Mouse (Mus musculus) mouse trophoblast stem cell (cell line): ENCODE results near the gene Mrpl51.

Source experiments
- in situ Hi-C, 2 experiments: fragments of 300-500 bp; cut with MseI, MboI; formaldehyde crosslinking; loops; 2 replicates in 1 of 2; 3 replicates in 1 of 2; pipeline ENCODE4 v1.15.1; 2025

The Mrpl51 gene

DNA sequence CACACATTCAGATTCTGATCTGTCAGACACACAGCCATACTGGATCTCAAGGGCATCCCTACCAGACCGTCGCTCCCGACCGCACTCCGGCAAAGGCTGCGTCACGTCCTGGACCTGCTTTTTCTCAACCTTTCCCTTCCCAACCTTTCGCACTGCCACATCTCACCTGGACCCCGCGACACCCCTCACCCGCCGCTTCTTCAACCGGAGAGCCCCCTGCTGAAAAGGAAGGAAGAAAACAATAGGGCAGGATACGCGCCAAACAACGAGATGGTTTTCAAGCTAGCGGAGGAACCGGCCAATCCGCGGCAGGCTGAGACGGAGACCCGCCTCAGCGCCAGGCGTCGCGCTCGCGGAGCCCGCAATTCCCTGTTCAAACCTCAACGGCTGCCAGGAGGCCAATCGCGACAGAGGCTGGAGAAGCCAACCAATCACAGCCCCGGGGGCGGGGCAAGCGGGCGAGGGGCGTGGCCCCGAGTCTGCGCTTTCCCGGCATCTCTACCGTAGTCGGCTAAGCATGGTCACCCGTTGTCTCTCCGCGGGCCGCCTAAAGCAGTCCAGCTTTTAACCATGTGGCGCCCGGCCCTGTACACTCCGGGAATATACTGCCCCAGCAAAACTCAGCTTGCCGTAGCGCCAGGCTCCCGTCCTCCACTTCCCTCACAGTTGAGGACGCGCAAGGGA lies at the start of gene Mrpl51, which contains the start of gene Ncapd2:
Gene Mrpl51, plus strand, starts transcription at position 470 of the 684 bp plus-strand sequence.
Gene Ncapd2, minus strand, starts transcription at position 370 of the 684 bp plus-strand sequence.
- in situ Hi-C loops, result no loop called here

DNA sequence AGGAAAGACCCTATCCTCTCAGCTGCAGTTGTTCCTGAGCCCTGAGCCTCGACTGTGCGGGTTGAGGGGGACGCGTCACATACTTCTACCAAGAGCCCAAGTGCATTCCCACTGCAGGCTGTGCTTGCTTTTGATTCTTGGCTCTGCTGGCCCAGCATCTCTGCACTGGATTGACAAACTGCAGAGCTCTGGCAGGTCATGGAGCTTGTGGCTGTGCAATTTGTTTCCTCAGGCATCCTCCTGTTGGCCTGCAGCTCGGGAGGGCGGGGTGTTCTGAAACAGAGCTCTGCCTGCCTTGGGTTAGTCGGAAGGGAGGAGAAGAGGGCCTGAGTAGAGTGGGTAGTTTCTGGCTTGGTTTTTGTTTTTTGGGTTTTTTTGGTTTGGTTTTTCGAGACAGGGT lies 49.2 kb upstream of the Mrpl51 start:
- in situ Hi-C loops, result no loop called here

DNA sequence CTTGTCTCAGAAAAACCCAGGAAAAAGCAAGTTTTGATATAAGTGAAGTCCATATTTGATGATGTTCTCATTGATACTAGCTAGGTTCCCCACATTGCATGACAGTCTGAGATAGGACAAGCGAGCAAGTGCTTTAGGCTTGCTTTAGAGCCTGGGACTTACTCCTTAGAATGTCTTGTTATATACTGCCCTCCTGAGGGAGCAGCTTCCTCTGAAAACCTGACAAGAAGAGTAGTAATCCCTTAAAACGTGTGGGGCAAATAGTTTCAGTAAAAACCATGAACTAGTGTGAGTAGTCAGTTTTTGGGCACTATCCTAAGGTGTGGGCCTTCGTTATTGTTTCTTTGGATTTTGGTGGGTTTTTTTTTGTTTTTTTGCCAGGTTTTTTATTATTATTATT lies 48.5 kb upstream of the Mrpl51 start:
- in situ Hi-C loops, result no loop called here

- in situ Hi-C loops, result no loop called here
These were observed 47.7 kb upstream of the Mrpl51 start for GRCm38 (mm10) chr6:125143904-125144303.

DNA sequence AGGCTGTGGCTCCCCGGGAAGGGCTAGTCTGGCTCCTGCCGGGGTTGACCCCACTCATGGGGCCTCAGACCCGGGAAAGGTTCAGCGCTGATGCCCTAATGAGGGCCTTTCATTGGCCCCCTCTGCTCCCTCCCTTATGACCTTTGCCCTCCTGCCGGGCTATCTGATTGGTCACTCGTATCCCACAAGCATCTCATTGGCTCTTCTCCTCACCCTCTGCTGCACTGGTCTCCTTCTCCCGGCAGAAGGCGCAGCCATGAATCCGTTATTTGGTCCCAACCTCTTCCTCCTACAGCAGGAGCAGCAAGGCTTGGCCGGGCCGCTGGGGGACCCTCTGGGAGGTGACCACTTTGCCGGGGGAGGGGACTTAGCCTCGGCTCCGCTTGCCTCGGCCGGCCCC lies 46.6 kb upstream of the Mrpl51 start, which contains the start of gene Iffo1:
Gene Iffo1, plus strand, starts transcription at position 241 of the 400 bp plus-strand sequence.
- in situ Hi-C loops, result no loop called here

DNA sequence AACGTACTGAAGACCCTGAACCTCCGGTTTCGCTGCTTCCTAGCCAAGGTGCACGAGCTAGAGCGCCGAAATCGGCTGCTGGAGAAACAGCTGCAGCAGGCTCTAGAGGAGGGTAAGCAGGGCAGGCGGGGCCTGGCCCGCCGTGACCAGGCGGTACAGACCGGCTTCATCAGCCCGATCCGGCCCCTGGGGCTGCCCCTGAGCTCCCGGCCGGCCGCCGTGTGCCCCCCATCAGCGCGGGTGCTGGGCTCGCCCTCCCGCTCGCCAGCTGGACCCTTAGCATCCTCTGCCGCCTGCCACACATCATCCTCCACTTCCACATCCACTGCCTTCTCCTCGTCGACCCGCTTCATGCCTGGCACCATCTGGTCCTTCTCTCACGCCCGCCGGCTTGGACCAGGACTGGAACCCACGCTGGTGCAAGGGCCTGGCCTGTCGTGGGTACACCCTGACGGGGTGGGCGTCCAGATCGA lies 46.1 kb upstream of the Mrpl51 start:
- in situ Hi-C loops, result no loop called here

DNA sequence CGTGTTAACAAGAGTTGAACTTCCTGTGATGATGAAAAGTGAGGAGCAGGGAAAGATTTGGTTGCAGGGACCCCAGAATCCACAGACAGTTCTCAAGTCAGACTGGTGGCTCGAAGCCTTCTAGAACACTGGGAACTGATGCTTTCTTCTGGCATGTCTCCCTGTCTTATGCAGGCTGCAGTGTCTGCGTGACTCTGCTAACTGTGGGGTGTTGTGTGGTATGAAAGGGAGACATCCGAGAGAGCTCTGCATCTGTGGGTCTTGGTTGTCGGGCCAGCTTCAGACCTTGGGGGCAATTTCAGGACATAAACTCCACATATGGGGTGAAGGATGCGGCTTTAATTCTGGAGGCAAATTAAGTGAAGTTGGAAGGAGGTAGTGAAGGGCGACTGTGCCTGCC lies 45.5 kb upstream of the Mrpl51 start:
- in situ Hi-C loops, result no loop called here

GRCm38 (mm10) chr6:125146797-125147196 lies 44.8 kb upstream of the Mrpl51 start:
- in situ Hi-C loops, result no loop called here

- in situ Hi-C loops, result no loop called here
These were observed 44.3 kb upstream of the Mrpl51 start for GRCm38 (mm10) chr6:125147329-125147728.

DNA sequence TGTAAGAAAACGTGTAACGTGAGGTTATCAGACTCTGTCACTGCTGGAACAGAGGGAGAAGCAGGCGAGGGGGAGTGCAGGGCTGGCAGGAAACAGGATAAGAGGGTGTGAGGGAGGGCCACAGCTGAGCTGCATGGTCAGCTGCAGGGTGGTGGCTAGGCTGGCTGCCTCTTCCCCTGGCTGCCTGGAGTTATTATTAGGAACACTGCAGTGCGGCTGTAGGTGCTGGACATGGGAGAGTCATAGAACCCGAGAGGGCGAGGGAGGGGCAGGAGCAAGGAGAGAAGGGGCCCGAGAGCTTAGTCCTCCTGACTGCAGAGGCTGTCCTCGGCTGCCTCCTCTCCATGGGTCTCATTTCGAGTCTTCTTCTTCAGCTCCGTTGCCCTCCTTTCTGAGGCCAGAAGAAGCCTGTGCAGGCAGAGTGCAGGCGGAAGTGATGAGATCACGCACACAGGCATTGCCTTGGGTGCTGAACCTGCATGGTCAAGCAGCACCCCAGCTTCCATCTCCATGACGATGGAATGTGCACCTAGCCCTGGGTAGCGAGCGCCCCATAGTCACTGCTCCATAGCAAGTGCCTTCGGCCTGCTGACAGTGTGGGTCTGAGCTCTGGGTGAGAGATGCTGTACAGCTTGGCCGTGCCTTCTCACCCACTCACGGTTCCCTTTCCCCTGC lies 43.2 kb upstream of the Mrpl51 start:
- in situ Hi-C loops, result no loop called here

- in situ Hi-C loops, result no loop called here
These were observed 42.6 kb upstream of the Mrpl51 start for GRCm38 (mm10) chr6:125148926-125149568.

GRCm38 (mm10) chr6:125149569-125149950 lies 42.0 kb upstream of the Mrpl51 start:
- in situ Hi-C loops, result no loop called here

- in situ Hi-C loops, result no loop called here
These were observed 39.2 kb upstream of the Mrpl51 start for GRCm38 (mm10) chr6:125152212-125153017.

DNA sequence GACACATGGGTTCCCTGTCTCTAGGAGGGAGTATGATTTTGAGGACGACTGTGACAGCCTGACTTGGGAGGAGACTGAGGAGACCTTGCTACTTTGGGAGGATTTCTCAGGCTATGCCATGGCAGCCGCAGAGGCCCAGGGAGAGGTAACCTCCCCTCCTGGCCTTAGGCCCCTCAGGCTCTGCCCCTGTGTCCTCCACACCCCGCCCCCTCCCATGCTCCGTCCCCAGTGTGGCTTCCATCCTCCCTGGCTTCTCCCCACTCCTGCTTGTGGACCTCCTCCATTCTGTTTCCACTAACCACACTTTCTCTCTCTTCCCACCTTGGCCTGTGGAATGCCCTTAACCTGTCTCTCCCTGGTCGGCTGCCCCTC lies 38.6 kb upstream of the Mrpl51 start:
- in situ Hi-C loops, result no loop called here

DNA sequence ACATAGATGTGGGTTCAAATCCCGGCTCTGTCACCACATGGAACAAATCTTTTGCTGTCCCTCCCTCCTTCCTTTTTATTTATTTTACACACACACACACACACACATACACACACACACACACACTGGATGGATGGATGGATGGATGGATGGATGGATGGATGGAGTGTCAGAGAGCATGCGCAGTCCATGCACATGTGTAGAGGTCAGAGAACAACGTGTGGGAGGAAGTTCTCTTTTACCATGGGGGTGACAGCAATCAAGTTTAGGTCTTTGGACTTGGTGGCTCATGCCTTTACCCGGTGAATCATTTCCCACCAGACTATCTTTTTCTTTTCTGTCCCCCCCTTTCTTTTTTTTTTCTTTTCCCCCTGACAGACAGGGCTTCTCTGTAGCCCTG lies 37.9 kb upstream of the Mrpl51 start:
- in situ Hi-C loops, result no loop called here

GRCm38 (mm10) chr6:125154550-125154949 lies 37.1 kb upstream of the Mrpl51 start:
- in situ Hi-C loops, result no loop called here

DNA sequence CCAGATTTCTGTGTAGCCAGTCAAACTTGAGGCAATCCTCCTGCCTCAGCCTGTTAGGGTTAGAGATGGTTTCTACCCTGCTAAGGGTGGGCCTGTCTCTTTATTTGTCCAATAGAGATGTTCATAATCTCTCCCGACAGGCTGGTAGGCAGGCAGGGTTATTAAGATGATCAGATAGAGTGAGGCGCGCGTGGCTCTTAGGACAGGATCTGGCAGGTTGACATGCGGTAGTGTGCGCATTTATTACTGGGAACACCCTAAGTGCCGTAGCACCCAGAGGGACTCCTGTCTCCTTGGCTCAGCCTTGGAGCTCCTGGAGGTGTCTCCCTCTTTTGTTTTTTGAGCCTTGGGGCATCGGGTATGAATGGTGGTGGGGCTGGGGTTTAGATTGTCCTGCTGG lies 36.3 kb upstream of the Mrpl51 start:
- in situ Hi-C loops, result no loop called here

DNA sequence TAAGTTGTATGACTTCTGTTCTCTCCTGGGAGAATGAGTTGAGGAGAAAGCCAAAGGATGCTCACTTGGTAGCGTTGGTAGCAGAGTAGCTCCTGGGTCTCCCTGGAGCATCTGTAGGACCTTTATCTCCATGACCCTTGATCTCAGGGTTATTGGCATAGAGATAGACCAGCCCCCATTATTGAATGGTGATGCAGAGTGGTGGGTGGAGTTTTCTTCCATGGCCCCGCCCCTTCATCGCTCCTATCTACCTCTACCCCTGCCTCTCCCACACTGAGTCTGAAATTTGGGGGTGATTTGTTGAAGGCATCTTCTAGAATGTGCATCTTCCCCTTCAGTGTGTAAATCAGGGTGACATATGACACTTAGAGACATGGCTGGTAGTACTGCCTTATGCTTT lies 35.1 kb upstream of the Mrpl51 start:
- in situ Hi-C loops, result no loop called here

GRCm38 (mm10) chr6:125156903-125157614 lies 34.5 kb upstream of the Mrpl51 start:
- in situ Hi-C loops, result no loop called here

DNA sequence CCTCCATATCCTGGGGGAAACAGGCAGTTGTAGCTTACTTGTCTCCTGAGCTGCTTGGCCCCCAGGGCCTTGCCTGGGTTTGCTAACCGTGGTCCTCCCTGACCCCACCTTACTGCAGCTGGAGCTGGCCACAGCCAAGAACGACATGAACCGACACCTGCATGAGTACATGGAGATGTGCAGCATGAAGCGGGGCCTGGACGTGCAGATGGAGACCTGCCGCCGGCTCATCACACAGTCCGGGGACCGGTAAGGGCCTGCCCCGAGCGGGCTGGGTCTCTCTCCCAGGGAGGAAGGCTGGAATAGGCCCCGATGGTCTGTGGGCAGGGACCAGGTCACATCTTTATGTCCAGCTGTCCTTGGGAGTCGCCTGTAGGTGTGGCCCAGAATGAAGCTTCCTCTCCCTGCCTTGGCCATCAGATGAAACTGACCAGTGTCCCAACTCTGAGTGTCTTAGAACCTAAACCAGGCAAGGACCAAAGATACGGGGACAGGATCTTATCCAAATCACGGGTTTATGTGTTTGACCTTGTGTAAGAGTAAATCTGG lies 32.6 kb upstream of the Mrpl51 start:
- in situ Hi-C loops, result no loop called here
